Mouse (Mus musculus): ENCODE results near the gene Aldh16a1.

- TF ChIP-seq CTCF (IDR thresholded peaks at IDR 0.05; ENCODE audit: control insufficient read depth, insufficient read depth, insufficient read length) (peak; percentile 88), MAX (IDR thresholded peaks at IDR 0.05) (no peak), MYOG (IDR thresholded peaks at IDR 0.05; ENCODE audit: control insufficient read depth, extremely low read depth, insufficient read length) (no peak), CEBPB (IDR thresholded peaks at IDR 0.05; ENCODE audit: low read depth) (no peak)
Observed at GRCm38 (mm10) chr7:45198435-45198834, 44.1 kb upstream of the Aldh16a1 start.

Data from C2C12 (cell line).